Mouse (Mus musculus) heart, embryonic 14.5 days (tissue): Measurements from ENCODE around the gene Chga. TPM values are rescaled to one million over a fixed set of nuclear protein-coding genes. Genes with fewer than 3 reads are reported as not detected.

Experiments
- ATAC-seq: fragments of 200-750 bp; cut with Nextera tagmentation; 2 replicates; pipeline ENCODE4 v1.8.0; 2017; ENCODE audit warnings: low read depth, moderate TSS enrichment; ENCODE audit not compliant: insufficient number of reproducible peaks, insufficient read depth, low FRiP score
- H3K27ac ChIP-seq, 2 experiments: fragments of 200-500 bp in 1 of 2; fragments of 300-500 bp in 1 of 2; sonication (generic) in 1 of 2; replicated peaks in 1 of 2; 2 replicates each; pipeline ENCODE4 v1.5.1; 2012 to 2014; ENCODE audit warnings: low read depth in 2 of 2, low read length in 2 of 2, control low read depth in 1 of 2, mild to moderate bottlenecking in 1 of 2, mixed read lengths in 1 of 2; ENCODE audit not compliant: control insufficient read depth in 1 of 2, insufficient read depth in 1 of 2
- H3K27me3 ChIP-seq: fragments of 300-500 bp; sonication (generic); 2 replicates; pipeline ENCODE4 v1.6.1; 2014; ENCODE audit warnings: mild to moderate bottlenecking, low read length, control low read depth; ENCODE audit not compliant: control insufficient read depth, insufficient read depth
- H3K36me3 ChIP-seq: fragments of 300-500 bp; sonication (generic); 2 replicates; pipeline ENCODE4 v1.6.1; 2014; ENCODE audit warnings: mild to moderate bottlenecking, control low read depth, low read length, mixed read lengths; ENCODE audit not compliant: control insufficient read depth, insufficient read depth
- H3K4me1 ChIP-seq, 2 experiments: fragments of 200-500 bp in 1 of 2; fragments of 300-500 bp in 1 of 2; sonication (generic) in 1 of 2; 2 replicates each; pipeline ENCODE4 v1.6.1; 2012 to 2014; ENCODE audit warnings: low read length in 2 of 2, control low read depth in 1 of 2, mixed read lengths in 1 of 2; ENCODE audit not compliant: control insufficient read depth in 2 of 2, insufficient read depth in 2 of 2
- H3K4me2 ChIP-seq: fragments of 300-500 bp; sonication (generic); 2 replicates; pipeline ENCODE4 v1.6.1; 2014; ENCODE audit warnings: mild to moderate bottlenecking, low read length
- H3K4me3 ChIP-seq, 2 experiments: fragments of 200-500 bp in 1 of 2; fragments of 300-500 bp in 1 of 2; sonication (generic) in 1 of 2; 2 replicates each; pipeline ENCODE4 v1.5.1; 2012 to 2014; ENCODE audit warnings: low read length in 2 of 2, mild to moderate bottlenecking in 2 of 2, control low read depth in 1 of 2, low read depth in 1 of 2, moderate library complexity in 1 of 2; ENCODE audit not compliant: control insufficient read depth in 1 of 2, insufficient read depth in 1 of 2
- H3K9ac ChIP-seq: fragments of 300-500 bp; sonication (generic); 2 replicates; pipeline ENCODE4 v1.6.1; 2014; ENCODE audit warnings: mild to moderate bottlenecking, low read length
- H3K9me3 ChIP-seq: fragments of 300-500 bp; sonication (generic); 2 replicates; pipeline ENCODE4 v1.6.1; 2016; ENCODE audit warnings: low read length, control low read depth; ENCODE audit not compliant: control insufficient read depth
- WGBS: fragments of 180-500 bp; shearing (Covaris S2); extraction: QIAGEN DNeasy Blood & Tissue Kit; methylation state at CpG from one replicate; pipeline ENCODE4 v1.1.7; 2014; 5-methylcytosine and 5-hydroxymethylcytosine counted together
- polyA plus RNA-seq: library from polyadenylated mRNA; unstranded; fragments of >200 nt; fragmentation: Nextera tagmentation; extraction: Ambion mirVana; gene quantifications from 2 replicates; pipeline ENCODE4 v1.2.1, GENCODE M21; 2014

Gene Chga
- polyA plus RNA-seq, 1 experiment from 2014 or later: 0.34 TPM

GRCm38 (mm10) chr12:102540278-102540677 is 14.5 kb upstream of the Chga start:
- no peak overlapping the region for H3K9ac ChIP-seq
- H3K9me3 ChIP-seq: no peaks in the 10 kb centered on the region
- H3K4me2 ChIP-seq: no peak overlapping the region
- no peaks in the 10 kb centered on the region for H3K36me3 ChIP-seq
- H3K4me1 ChIP-seq: no peaks in the 10 kb centered on the region
- no peaks in the 10 kb centered on the region for H3K27me3 ChIP-seq
- 40% methylated on average over 8 of the region's 8 CpGs for WGBS
- ATAC-seq: no peak
- H3K27ac ChIP-seq: no peak overlapping the region
- no peak overlapping the region for H3K4me3 ChIP-seq

GRCm38 (mm10) chr12:102541168-102541567 is 13.6 kb upstream of the Chga start:
- no peak overlapping the region for H3K9ac ChIP-seq
- H3K4me2 ChIP-seq: no peak overlapping the region
- no peak overlapping the region for H3K27ac ChIP-seq
- no peak for ATAC-seq
- no peaks in the 10 kb centered on the region for H3K4me1 ChIP-seq
- H3K27me3 ChIP-seq: no peaks in the 10 kb centered on the region
- H3K36me3 ChIP-seq: no peaks in the 10 kb centered on the region
- 86% methylated on average over 7 of the region's 7 CpGs for WGBS
- H3K9me3 ChIP-seq: no peaks in the 10 kb centered on the region
- H3K4me3 ChIP-seq: no peak overlapping the region

GRCm38 (mm10) chr12:102545122-102545521 is 9.6 kb upstream of the Chga start:
- WGBS: 54% methylated on average over 6 of the region's 6 CpGs
- H3K27me3 ChIP-seq: no peaks in the 10 kb centered on the region
- ATAC-seq: no peak

GRCm38 (mm10) chr12:102550529-102550928 is 4.2 kb upstream of the Chga start:
- WGBS: 3% methylated on average over 11 of the region's 11 CpGs
- no peaks in the 10 kb centered on the region for H3K9me3 ChIP-seq
- H3K9ac ChIP-seq: no peak overlapping the region
- H3K36me3 ChIP-seq: no peaks in the 10 kb centered on the region
- no peak for ATAC-seq
- H3K4me2 ChIP-seq: no peak overlapping the region
- no peak overlapping the region for H3K4me3 ChIP-seq
- peaks cover 37% of the 10 kb centered on the region for H3K27me3 ChIP-seq
- no peaks in the 10 kb centered on the region for H3K4me1 ChIP-seq
- no peak overlapping the region for H3K27ac ChIP-seq

More at GRCm38 (mm10) chr12:102545122-102545521, 9.6 kb upstream of the Chga start:
- Histone ChIP-seq H3K27ac (no peak overlapping the region), H3K36me3 (no peaks in the 10 kb centered on the region), H3K9ac (no peak overlapping the region), H3K9me3 (no peaks in the 10 kb centered on the region), H3K4me3 (no peak overlapping the region), H3K4me2 (no peak overlapping the region), H3K4me1 (no peaks in the 10 kb centered on the region)

- Histone ChIP-seq H3K9me3 (no peaks in the 10 kb centered on the region), H3K4me3 (no peak overlapping the region), H3K27ac (no peak overlapping the region), H3K36me3 (no peaks in the 10 kb centered on the region), H3K4me1 (no peaks in the 10 kb centered on the region), H3K9ac (no peak overlapping the region), H3K4me2 (no peak overlapping the region), H3K27me3 (peaks cover 37% of the 10 kb centered on the region)
- 66% methylated on average over 3 of the region's 3 CpGs for WGBS
- no peak for ATAC-seq
Measured at GRCm38 (mm10) chr12:102551186-102551585, 3.6 kb upstream of the Chga start.

- no peaks in the 10 kb centered on the region for H3K4me1 ChIP-seq
- ATAC-seq: no peak
- no peak overlapping the region for H3K4me3 ChIP-seq
- no peak overlapping the region for H3K27ac ChIP-seq
- peaks cover 37% of the 10 kb centered on the region for H3K27me3 ChIP-seq
- no peak overlapping the region for H3K9ac ChIP-seq
- no peak overlapping the region for H3K4me2 ChIP-seq
- H3K36me3 ChIP-seq: no peaks in the 10 kb centered on the region
- no peaks in the 10 kb centered on the region for H3K9me3 ChIP-seq
- 69% methylated on average over 6 of the region's 6 CpGs for WGBS
Measured at GRCm38 (mm10) chr12:102552001-102552400, 2.8 kb upstream of the Chga start.

- WGBS: 70% methylated on average over 14 of the region's 14 CpGs
- H3K27ac ChIP-seq: no peak overlapping the region
- no peaks in the 10 kb centered on the region for H3K9me3 ChIP-seq
- ATAC-seq: no peak
- no peaks in the 10 kb centered on the region for H3K36me3 ChIP-seq
- no peak overlapping the region for H3K4me3 ChIP-seq
- H3K4me2 ChIP-seq: no peak overlapping the region
- H3K27me3 ChIP-seq: peaks cover 37% of the 10 kb centered on the region
- H3K4me1 ChIP-seq: no peaks in the 10 kb centered on the region
- H3K9ac ChIP-seq: no peak overlapping the region
Measured at GRCm38 (mm10) chr12:102553705-102554275, 979 bp upstream of the Chga start.

- Histone ChIP-seq H3K4me1 (no peaks in the 10 kb centered on the region), H3K4me3 (no peak overlapping the region), H3K4me2 (no peak overlapping the region), H3K27ac (no peak overlapping the region), H3K27me3 (peaks cover 37% of the 10 kb centered on the region), H3K9ac (no peak overlapping the region), H3K9me3 (no peaks in the 10 kb centered on the region), H3K36me3 (no peaks in the 10 kb centered on the region)
- ATAC-seq: no peak
- 58% methylated on average over 3 of the region's 3 CpGs for WGBS
Measured at GRCm38 (mm10) chr12:102555850-102556249, 1.1 kb downstream of the Chga start.
